Mouse (Mus musculus) ES-Bruce4 (cell line): ENCODE measurements at regions not wholly inside any gene's neighbourhood (a gene's known extent, or its start where the extent isn't known, plus 50 kb on each side); places are given as distances from the start of the nearest gene placed in this dataset.

Source experiments
- H3K27ac ChIP-seq: 2 replicates; pipeline ENCODE4 v1.5.1; 2012; ENCODE audit warnings: low read length, inconsistent platforms; ENCODE audit not compliant: insufficient read depth
- H3K27me3 ChIP-seq: 2 replicates; pipeline ENCODE4 v1.6.1; 2012; ENCODE audit warnings: mild to moderate bottlenecking, low read length, inconsistent platforms; ENCODE audit not compliant: control insufficient read depth, poor library complexity, insufficient read depth, severe bottlenecking
- H3K36me3 ChIP-seq: 2 replicates; pipeline ENCODE4 v1.6.1; 2012; ENCODE audit warnings: inconsistent platforms, mild to moderate bottlenecking, low read length, moderate library complexity; ENCODE audit not compliant: control insufficient read depth, poor library complexity, insufficient read depth, severe bottlenecking
- H3K4me1 ChIP-seq: one replicate; pipeline ENCODE4 v1.8.1; 2011; ENCODE audit warnings: low read length; ENCODE audit not compliant: control insufficient read depth, insufficient read depth
- H3K4me3 ChIP-seq: 2 replicates; pipeline ENCODE4 v1.5.1; 2011; ENCODE audit warnings: low read depth, mild to moderate bottlenecking, low read length
- H3K9ac ChIP-seq: 2 replicates; pipeline ENCODE4 v1.6.1; 2012; ENCODE audit warnings: low read depth, mild to moderate bottlenecking, inconsistent platforms; ENCODE audit not compliant: poor library complexity, severe bottlenecking
- H3K9me3 ChIP-seq: replicated peaks from 2 replicates; pipeline ENCODE4 v1.6.1; 2012; ENCODE audit warnings: mild to moderate bottlenecking, low read length, inconsistent platforms; ENCODE audit not compliant: control insufficient read depth, poor library complexity, insufficient read depth, severe bottlenecking
- CTCF ChIP-seq: IDR thresholded peaks from one replicate; pipeline ENCODE4 v1.8.1; 2011; ENCODE audit warnings: low read depth, low read length
- EP300 ChIP-seq: IDR thresholded peaks from 2 replicates; pipeline ENCODE4 v1.6.1; 2011; ENCODE audit warnings: low read depth, low read length; ENCODE audit not compliant: insufficient read depth
- POLR2A ChIP-seq: IDR thresholded peaks from one replicate; pipeline ENCODE4 v1.8.1; 2011; ENCODE audit warnings: low read length; ENCODE audit not compliant: insufficient read depth

GRCm38 (mm10) chr13:90659087-90659486 is 246.1 kb downstream of the Atp6ap1l start:
- no peaks in the 10 kb centered on the region for H3K4me1 ChIP-seq
- H3K9me3 ChIP-seq = no peaks in the 10 kb centered on the region
- TF ChIP-seq EP300 (no peak), CTCF (no peak), POLR2A (no peak)
- no peak overlapping the region for H3K9ac ChIP-seq
- H3K36me3 ChIP-seq = no peaks in the 10 kb centered on the region
- no peak overlapping the region for H3K4me3 ChIP-seq
- H3K27ac ChIP-seq = no peak overlapping the region
- no peaks in the 10 kb centered on the region for H3K27me3 ChIP-seq

GRCm38 (mm10) chr13:90646356-90646755 is 258.8 kb downstream of the Atp6ap1l start:
- no peaks in the 10 kb centered on the region for H3K9me3 ChIP-seq
- no peaks in the 10 kb centered on the region; the same call in 1 of the 2 replicates for H3K27me3 ChIP-seq
- H3K9ac ChIP-seq = no peak overlapping the region
- H3K4me1 ChIP-seq = no peaks in the 10 kb centered on the region
- no peak for TF ChIP-seq CTCF
- TF ChIP-seq POLR2A = no peak
- no peak for TF ChIP-seq EP300
- no peaks in the 10 kb centered on the region for H3K36me3 ChIP-seq
- no peak overlapping the region for H3K4me3 ChIP-seq
- no peak overlapping the region for H3K27ac ChIP-seq

- no peak overlapping the region for H3K9ac ChIP-seq
- no peaks in the 10 kb centered on the region for H3K4me1 ChIP-seq
- no peaks in the 10 kb centered on the region for H3K36me3 ChIP-seq
- no peak overlapping the region for H3K4me3 ChIP-seq
- no peak for TF ChIP-seq POLR2A
- no peak for TF ChIP-seq CTCF
- no peak for TF ChIP-seq EP300
- no peak overlapping the region for H3K27ac ChIP-seq
- H3K9me3 ChIP-seq = no peaks in the 10 kb centered on the region
- H3K27me3 ChIP-seq = no peaks in the 10 kb centered on the region; the same call in 1 of the 2 replicates
Measured at GRCm38 (mm10) chr13:90644216-90644615, 260.9 kb downstream of the Atp6ap1l start.

- no peaks in the 10 kb centered on the region for H3K9me3 ChIP-seq
- H3K4me1 ChIP-seq = no peaks in the 10 kb centered on the region
- H3K27me3 ChIP-seq = no peaks in the 10 kb centered on the region; the same call in 1 of the 2 replicates
- H3K4me3 ChIP-seq = no peak overlapping the region
- H3K36me3 ChIP-seq = no peaks in the 10 kb centered on the region
- no peak for TF ChIP-seq CTCF
- TF ChIP-seq EP300 = no peak
- no peak for TF ChIP-seq POLR2A
- no peak overlapping the region for H3K9ac ChIP-seq
- H3K27ac ChIP-seq = no peak overlapping the region
Measured at GRCm38 (mm10) chr13:90643575-90644215, 261.5 kb downstream of the Atp6ap1l start.

GRCm38 (mm10) chr13:90643109-90643508 is 262.0 kb downstream of the Atp6ap1l start:
- H3K9ac ChIP-seq = no peak overlapping the region
- no peak overlapping the region for H3K27ac ChIP-seq
- H3K9me3 ChIP-seq = no peaks in the 10 kb centered on the region
- H3K4me3 ChIP-seq = no peak overlapping the region
- no peaks in the 10 kb centered on the region for H3K4me1 ChIP-seq
- no peaks in the 10 kb centered on the region; the same call in 1 of the 2 replicates for H3K27me3 ChIP-seq
- no peaks in the 10 kb centered on the region for H3K36me3 ChIP-seq
- TF ChIP-seq POLR2A = no peak

- Histone ChIP-seq H3K36me3 (no peaks in the 10 kb centered on the region), H3K9ac (no peak overlapping the region), H3K4me1 (no peaks in the 10 kb centered on the region), H3K4me3 (no peak overlapping the region), H3K9me3 (no peaks in the 10 kb centered on the region), H3K27ac (no peak overlapping the region), H3K27me3 (no peaks in the 10 kb centered on the region; the same call in 1 of the 2 replicates)
- TF ChIP-seq CTCF (no peak), POLR2A (no peak), EP300 (no peak)
Measured at GRCm38 (mm10) chr13:90642206-90642823, 262.8 kb downstream of the Atp6ap1l start.
